Mouse (Mus musculus) heart, postnatal 14 days (tissue): ENCODE measurements around the gene Prps2. TPM values are rescaled to one million over a fixed set of nuclear protein-coding genes. Genes with fewer than 3 reads are reported as not detected.
"Not testable (repeated sequence)": the region's sequence is repeated elsewhere in the genome, so short reads cannot be mapped to it uniquely, and the experiment has no call there.

Source experiments
- DNase-seq, 2 experiments: peaks; one replicate each; pipeline ENCODE4 v3.0.0; 2021 to 2022
- intact Hi-C: fragments of 180-260 bp; cut with DNase I; formaldehyde crosslinking; loops from one replicate; pipeline ENCODE4 v1.15.1; 2025
- long read RNA-seq, 2 experiments: library from polyadenylated mRNA; stranded (forward); transcript quantifications; one replicate each; pipeline ENCODE4 v2.0.0; 2021
- total RNA-seq, 2 experiments: library from RNA; stranded (reverse); gene quantifications; 2 replicates each; pipeline ENCODE4 v1.2.3; 2021

The Prps2 gene
- total RNA-seq, result 10 to 100 TPM; 11.2 to 12.8 TPM
- long read RNA-seq, experiment 1, transcript Prps2-201 (7 exons, 3,699 nt), result major isoform, 14 of 15 reads
- long read RNA-seq, experiment 1, partial matches to known transcripts, result 0 of 15 reads
- long read RNA-seq, experiment 1, other reads (novel, unspliced or antisense), result 1 of 15 reads
- long read RNA-seq, experiment 2, transcript Prps2-201 (7 exons, 3,699 nt), result major isoform, 7 of 7 reads
- long read RNA-seq, experiment 2, partial matches to known transcripts, result 0 of 7 reads
- long read RNA-seq, experiment 2, other reads (novel, unspliced or antisense), result 0 of 7 reads

DNA sequence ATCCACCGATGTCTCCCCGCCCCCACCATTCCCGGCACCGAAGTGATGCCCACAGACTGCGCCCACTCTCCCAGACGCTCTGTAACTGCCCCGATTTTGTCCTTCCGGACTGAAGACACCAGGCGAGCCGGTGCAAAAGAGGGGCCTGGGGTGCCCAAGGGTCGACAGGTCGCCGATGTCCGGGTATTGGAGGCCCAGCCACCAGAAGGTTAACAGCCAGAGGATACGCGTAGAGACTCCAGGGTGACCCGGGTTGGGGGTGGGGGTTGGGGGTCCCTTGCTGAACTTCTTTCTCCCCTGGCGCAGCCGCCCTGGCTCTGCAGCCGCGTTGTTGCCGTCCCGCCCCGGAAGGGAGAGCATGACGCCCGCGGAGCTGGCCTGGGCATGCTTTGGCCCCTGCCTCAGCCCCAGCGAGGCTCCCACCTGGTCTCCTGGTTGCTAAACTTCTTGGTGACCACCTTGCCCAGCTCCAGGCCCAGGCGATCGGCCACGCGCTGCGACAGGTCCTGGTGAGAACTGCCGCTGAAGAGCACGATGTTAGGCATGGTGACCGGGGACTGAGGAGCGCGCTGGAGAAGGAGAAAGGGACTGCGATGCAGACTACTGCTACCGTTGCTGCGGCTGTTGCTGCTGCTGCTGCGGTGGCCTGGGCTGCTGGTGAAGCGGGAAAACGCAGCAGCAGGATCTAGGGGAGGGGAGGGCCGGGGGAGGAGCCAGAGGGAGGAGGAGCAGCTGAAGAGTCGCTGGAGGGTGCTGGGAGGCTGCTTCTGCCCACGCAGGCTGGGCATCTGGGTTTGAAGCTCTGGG, at the start of gene Prps2:
TSS of gene Prps2 (minus strand) at position 703 of the 807 bp plus-strand sequence.
- intact Hi-C loops, result no loop called here
- DNase-seq, result peak; percentile 22 to 26

DNA sequence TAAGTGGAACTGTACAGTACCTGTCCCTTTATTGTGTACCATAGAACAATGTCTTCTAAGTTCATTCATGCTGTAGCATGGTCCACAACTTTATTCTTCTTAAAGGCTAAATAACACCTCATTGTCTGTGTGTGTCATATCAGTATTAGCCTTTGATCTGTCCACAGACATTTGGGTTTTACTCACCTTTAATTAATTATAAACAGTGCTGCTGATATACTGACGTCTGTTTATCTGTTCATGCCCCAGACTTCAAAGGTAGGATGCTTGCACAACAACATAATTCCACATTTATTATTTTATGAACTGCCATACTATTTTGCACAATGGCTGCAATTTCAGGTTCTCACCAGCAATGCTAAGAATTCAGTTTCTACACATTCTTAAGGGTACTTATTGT, 35.1 kb upstream of the Prps2 start:
- intact Hi-C loops, result no loop called here

GRCm38 (mm10) chrX:167394940-167395339, 12.4 kb upstream of the Prps2 start:
- DNase-seq, result no peak
- intact Hi-C loops, result no loop called here

More for the DNA sequence above, 35.1 kb upstream of the Prps2 start:
- no peak for DNase-seq

- intact Hi-C loops, result no loop called here
- no peak for DNase-seq
These were observed 4.1 kb upstream of the Prps2 start for GRCm38 (mm10) chrX:167386647-167387046.

GRCm38 (mm10) chrX:167382854-167383186, 271 bp upstream of the Prps2 start:
- no peak for DNase-seq
- intact Hi-C loops, result no loop called here

DNA sequence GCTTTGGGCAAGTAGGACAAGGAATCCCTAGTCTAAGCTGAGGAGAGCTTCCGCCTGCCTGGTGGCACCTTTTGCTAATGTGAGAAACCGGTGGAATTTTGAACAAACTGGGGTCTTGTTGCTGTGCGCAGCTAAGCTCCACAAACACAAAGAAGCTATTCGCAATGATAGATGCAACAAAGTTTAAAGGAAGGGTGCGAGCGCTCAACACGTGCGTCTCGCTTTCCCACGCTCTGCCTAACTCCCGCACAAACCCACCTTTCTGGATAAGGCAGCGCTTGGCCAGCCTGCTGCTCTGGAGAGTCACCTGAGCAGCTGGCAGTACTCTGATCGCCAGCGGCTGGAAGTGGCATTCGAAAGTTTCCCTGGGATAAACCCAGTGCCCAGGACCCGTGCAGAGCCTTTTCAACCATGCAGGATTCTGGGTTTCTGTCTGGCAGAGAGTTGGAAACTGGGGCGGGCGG, 934 bp downstream of the Prps2 start:
- peak in 1 of 2 experiments; percentile 8 for DNase-seq
- intact Hi-C loops, result no loop called here

DNA sequence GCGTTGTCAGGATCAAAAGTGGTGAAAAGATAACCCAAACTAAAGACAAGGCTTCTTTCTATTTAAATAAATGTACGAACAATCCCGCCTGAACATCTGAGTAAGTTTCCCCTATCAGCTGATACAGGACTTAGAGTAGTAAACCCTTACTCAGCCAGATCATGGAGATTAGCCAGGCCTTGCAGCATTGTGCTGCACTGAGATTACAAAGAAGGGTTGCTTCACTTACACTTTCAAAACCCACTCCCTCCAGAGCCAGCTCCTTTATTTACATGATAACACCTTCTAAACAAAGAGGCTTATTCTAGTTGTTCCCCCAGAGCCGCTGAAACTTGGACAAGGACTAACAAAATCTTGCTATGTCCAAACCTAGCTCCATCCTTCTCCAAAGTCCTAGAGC, 2.5 kb downstream of the Prps2 start:
- intact Hi-C loops, result no loop called here

GRCm38 (mm10) chrX:167361231-167361630, 21.3 kb downstream of the Prps2 start:
- DNase-seq, intact Hi-C loops: not testable (repeated sequence)

More for the DNA sequence above, 2.5 kb downstream of the Prps2 start:
- no peak for DNase-seq

- intact Hi-C loops, result no loop called here
These were observed 22.8 kb downstream of the Prps2 start for GRCm38 (mm10) chrX:167359704-167360103.

GRCm38 (mm10) chrX:167357415-167357814, 25.1 kb downstream of the Prps2 start:
- intact Hi-C loops, result loop anchor here (2.0 kb wide), 1 partner anchor 69 kb away; no protein-coding TSS in a partner anchor
- peak in 1 of 2 experiments; percentile 4 for DNase-seq

More at GRCm38 (mm10) chrX:167359704-167360103, 22.8 kb downstream of the Prps2 start:
- DNase-seq, result no peak

DNA sequence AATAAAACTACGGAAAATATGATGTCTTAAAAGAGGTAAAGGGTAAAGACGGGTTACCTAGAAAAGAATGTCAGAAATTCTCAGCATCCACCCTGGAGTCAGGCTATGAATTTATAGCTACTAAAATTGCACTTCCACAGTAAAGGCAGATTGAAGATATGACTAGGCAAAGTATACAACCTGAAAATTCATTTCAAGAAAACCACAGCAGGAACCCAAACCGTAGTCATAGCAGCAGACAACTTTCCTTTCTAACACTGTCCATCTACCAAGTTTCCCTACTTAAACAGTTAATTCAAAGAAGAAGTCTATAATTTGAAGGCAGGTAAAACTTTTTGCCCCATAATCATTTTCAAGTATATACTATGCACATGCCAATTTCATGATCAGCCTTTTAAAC, 26.6 kb downstream of the Prps2 start:
- DNase-seq, result no peak
- intact Hi-C loops, result loop anchor here (2.0 kb wide), 1 partner anchor 67 kb away; no protein-coding TSS in a partner anchor

DNA sequence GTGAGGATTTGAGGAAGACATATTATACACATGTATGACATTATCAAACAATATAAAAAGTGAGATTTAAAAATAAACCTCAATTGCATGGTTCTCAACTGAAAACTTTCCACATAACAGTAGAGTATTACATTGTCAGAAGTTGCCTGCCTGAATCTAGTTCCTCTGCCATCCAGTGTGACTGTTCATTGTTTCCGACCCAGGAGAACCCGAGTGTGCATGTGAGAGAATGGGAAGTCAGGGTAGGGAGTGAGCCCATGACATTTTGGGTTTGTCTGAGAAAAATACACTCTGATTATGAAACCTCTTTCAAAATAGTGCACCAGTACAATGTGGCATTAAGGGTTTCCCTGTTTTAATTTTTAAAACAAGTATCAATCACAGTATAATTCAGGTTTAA, 28.9 kb downstream of the Prps2 start:
- intact Hi-C loops, result no loop called here
- DNase-seq, result no peak

GRCm38 (mm10) chrX:167346440-167346839, 36.1 kb downstream of the Prps2 start:
- DNase-seq, result no peak
- intact Hi-C loops, result no loop called here

- no peak for DNase-seq
- intact Hi-C loops, result no loop called here
These were observed 38.2 kb downstream of the Prps2 start for GRCm38 (mm10) chrX:167344356-167344755.

- intact Hi-C loops, result no loop called here
- DNase-seq, result no peak
These were observed 40.7 kb downstream of the Prps2 start for GRCm38 (mm10) chrX:167341811-167342210.

GRCm38 (mm10) chrX:167340190-167340589, 42.4 kb downstream of the Prps2 start:
- no peak for DNase-seq
- intact Hi-C loops, result no loop called here

DNA sequence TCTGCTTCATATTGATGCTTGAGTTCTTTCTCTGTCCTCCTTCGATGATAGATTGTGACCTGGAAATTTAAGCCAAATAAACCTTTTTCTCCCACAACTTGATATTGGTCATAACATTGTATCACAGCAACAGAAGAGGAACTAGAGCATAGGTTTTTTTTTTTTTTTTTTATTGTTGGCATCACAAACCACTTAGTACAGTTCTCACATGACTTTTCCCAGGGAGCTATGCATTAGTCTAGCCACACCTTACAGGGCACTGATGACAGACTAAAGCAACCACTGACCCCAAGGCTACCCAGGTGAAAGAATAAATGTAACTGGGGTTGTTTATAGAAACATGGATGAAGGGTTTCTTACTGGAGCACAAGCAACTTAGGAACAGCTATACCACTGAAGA, 44.6 kb downstream of the Prps2 start:
- intact Hi-C loops, result no loop called here
- DNase-seq, result no peak

GRCm38 (mm10) chrX:167334571-167334970, 48.0 kb downstream of the Prps2 start:
- intact Hi-C loops, result no loop called here
- DNase-seq, result no peak

DNA sequence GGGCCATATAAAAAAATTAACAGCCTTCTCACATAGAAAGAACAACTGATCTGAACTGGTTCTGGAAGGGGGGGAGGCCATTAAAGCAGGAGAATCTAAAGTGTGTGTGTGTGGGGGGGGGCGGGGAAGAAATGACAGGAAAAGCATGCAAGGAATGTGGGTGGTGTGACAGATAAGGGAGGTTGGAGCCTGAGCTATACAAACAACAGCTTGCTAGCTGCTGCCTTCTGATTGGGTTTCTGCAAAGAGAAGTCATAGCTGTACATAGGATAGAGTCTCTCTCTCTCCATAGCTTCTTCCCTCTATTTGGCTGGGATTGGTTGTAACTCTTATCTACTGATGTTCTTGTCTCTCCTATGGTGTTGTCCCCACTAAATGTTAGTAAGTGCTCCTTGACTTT, 49.9 kb downstream of the Prps2 start:
- DNase-seq, result no peak

GRCm38 (mm10) chrX:167330993-167331392, 51.6 kb downstream of the Prps2 start:
- DNase-seq, result no peak
- intact Hi-C loops, result no loop called here

More for the DNA sequence above, 49.9 kb downstream of the Prps2 start:
- intact Hi-C loops, result no loop called here

DNA sequence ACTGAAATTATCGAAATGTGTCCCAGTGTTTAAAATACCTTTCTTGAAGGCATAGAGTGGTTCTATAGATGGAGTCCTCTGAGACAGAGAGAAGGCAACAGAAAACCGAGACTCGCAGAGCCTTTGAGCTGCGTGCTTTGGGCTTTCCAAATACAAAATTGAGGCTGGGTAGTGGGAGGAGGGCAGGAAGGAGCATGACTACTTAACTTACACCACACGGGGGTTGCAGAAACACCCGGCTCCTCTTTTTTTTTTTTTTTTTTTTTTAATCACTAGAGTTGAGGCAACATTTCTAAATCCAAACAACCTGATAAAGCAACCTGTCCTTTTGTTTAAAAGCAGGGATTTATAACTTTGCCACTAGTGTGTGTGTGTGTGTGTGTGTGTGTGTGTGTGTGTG, 52.1 kb downstream of the Prps2 start, which contains the start of gene Tlr7:
TSS of gene Tlr7 (minus strand) at position 160 of the 400 bp plus-strand sequence.
- intact Hi-C loops, result no loop called here
- no peak for DNase-seq
